Mouse (Mus musculus): Measurements from ENCODE around the gene Hic1.

Gene Hic1

GRCm38 (mm10) chr11:75118141-75118540, 51.2 kb downstream of the Hic1 start:
- in situ Hi-C loops (cut with MboI, MseI), result no loop called here

GRCm38 (mm10) chr11:75116379-75116778, 52.9 kb downstream of the Hic1 start:
- in situ Hi-C loops (cut with MboI, MseI), result no loop called here

Data from T-helper 2 cell (primary cell).